Mouse (Mus musculus) E14TG2a.4 (cell line): ENCODE measurements around the gene Igfbp7.

Source experiments
- CTCF ChIP-seq: conservative IDR thresholded peaks from 2 replicates; pipeline ENCODE4 v1.5.1; 2014; ENCODE audit warnings: low read length
- NANOG ChIP-seq: IDR thresholded peaks from 2 replicates; pipeline ENCODE4 v1.6.1; 2014; ENCODE audit warnings: borderline replicate concordance, low read length, mixed read lengths
- POU5F1 ChIP-seq: IDR thresholded peaks from 2 replicates; pipeline ENCODE4 v1.6.1; 2014; ENCODE audit warnings: low read length, borderline replicate concordance

- TF ChIP-seq CTCF (no peak), NANOG (no peak), POU5F1 (no peak)
These were observed 28.3 kb downstream of the Igfbp7 start for GRCm38 (mm10) chr5:77379434-77380135.
